Mouse (Mus musculus) hindbrain, embryonic 14.5 days (tissue): ENCODE measurements around the gene Agpat3. TPM values are rescaled to one million over a fixed set of nuclear protein-coding genes. Genes with fewer than 3 reads are reported as not detected.

Experiments
- ATAC-seq: fragments of 200-750 bp; cut with Nextera tagmentation; 2 replicates; pipeline ENCODE4 v1.8.0; 2017; ENCODE audit warnings: moderate number of reproducible peaks, mild to moderate bottlenecking, moderate TSS enrichment, moderate library complexity; ENCODE audit not compliant: low FRiP score
- DNase-seq: peaks from one replicate; pipeline ENCODE4 v3.0.0-alpha.2; 2015; ENCODE audit warnings: low spot score
- H3K27ac ChIP-seq: fragments of 300-500 bp; sonication (generic); 2 replicates; pipeline ENCODE4 v1.5.1; 2014; ENCODE audit warnings: mild to moderate bottlenecking, moderate library complexity
- H3K27me3 ChIP-seq: fragments of 300-500 bp; sonication (generic); 2 replicates; pipeline ENCODE4 v1.6.1; 2014; ENCODE audit warnings: mild to moderate bottlenecking, low read length, mixed read lengths; ENCODE audit not compliant: control insufficient read depth, insufficient read depth
- H3K36me3 ChIP-seq: fragments of 300-500 bp; sonication (generic); replicated peaks from 2 replicates; pipeline ENCODE4 v1.6.1; 2014; ENCODE audit not compliant: control insufficient read depth, insufficient read depth
- H3K4me1 ChIP-seq: fragments of 300-500 bp; sonication (generic); replicated peaks from 2 replicates; pipeline ENCODE4 v1.6.1; 2014; ENCODE audit warnings: antibody characterized with exemption, low read length, mixed read lengths; ENCODE audit not compliant: control insufficient read depth, insufficient read depth
- H3K4me2 ChIP-seq: fragments of 300-500 bp; sonication (generic); replicated peaks from 2 replicates; pipeline ENCODE4 v1.6.1; 2014; ENCODE audit warnings: mild to moderate bottlenecking, moderate library complexity
- H3K4me3 ChIP-seq: fragments of 300-500 bp; sonication (generic); replicated peaks from 2 replicates; pipeline ENCODE4 v1.5.1; 2014; ENCODE audit warnings: mild to moderate bottlenecking, low read length
- H3K9ac ChIP-seq: fragments of 300-500 bp; sonication (generic); 2 replicates; pipeline ENCODE4 v1.6.1; 2014
- H3K9me3 ChIP-seq: fragments of 300-500 bp; sonication (generic); 2 replicates; pipeline ENCODE4 v1.6.1; 2016; ENCODE audit warnings: low read length; ENCODE audit not compliant: control insufficient read depth
- WGBS: fragments of 180-500 bp; shearing (Covaris S2); extraction: QIAGEN DNeasy Blood & Tissue Kit; methylation state at CpG from one replicate; pipeline ENCODE4 v1.1.7; 2014; 5-methylcytosine and 5-hydroxymethylcytosine counted together
- polyA plus RNA-seq: library from polyadenylated mRNA; unstranded; fragments of >200 nt; fragmentation: Nextera tagmentation; extraction: Ambion mirVana; gene quantifications from 2 replicates; pipeline ENCODE4 v1.2.1, GENCODE M21; 2014

Gene Agpat3
- polyA plus RNA-seq, 1 experiment from 2014 or later: 80.3 TPM

- ATAC-seq: no peak
- no peak overlapping the region for H3K27ac ChIP-seq
- no peaks in the 10 kb centered on the region for H3K9me3 ChIP-seq
- no peaks in the 10 kb centered on the region for H3K27me3 ChIP-seq
- DNase-seq: no peak
- H3K4me1 ChIP-seq: no peaks in the 10 kb centered on the region
- no peak overlapping the region for H3K4me2 ChIP-seq
- H3K9ac ChIP-seq: no peak overlapping the region
- no peaks in the 10 kb centered on the region for H3K36me3 ChIP-seq
- 68% methylated on average over 6 of the region's 6 CpGs for WGBS
- no peak overlapping the region for H3K4me3 ChIP-seq
These were observed 17.2 kb downstream of the Agpat3 start for GRCm38 (mm10) chr10:78334923-78335561.

DNA sequence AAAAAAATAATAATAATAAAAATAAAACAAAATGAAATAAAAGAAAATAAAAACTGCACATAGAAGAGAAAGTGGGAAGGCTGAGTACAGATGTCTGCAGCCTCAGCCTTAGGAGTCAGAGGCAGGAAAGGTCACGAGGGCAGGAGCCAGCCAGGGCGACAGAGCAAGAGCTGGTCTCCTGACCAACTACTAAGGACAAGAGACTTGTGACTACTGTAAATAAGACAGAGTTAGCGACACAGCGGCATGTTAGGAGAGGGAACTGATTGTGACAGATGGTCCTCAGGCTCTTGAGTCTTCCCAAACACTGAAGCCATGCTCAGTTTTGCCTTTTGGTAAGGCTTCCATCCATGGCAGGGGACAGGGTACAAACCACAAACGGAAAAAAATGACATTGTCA is 20.7 kb downstream of the Agpat3 start:
- ATAC-seq (no peak), DNase-seq (no peak)
- no peak overlapping the region for H3K4me2 ChIP-seq
- H3K4me3 ChIP-seq: no peak overlapping the region
- WGBS: 90% methylated on average over 5 of the region's 5 CpGs
- peaks cover 14% of the 10 kb centered on the region for H3K36me3 ChIP-seq
- H3K9me3 ChIP-seq: no peaks in the 10 kb centered on the region
- no peaks in the 10 kb centered on the region for H3K4me1 ChIP-seq
- H3K27me3 ChIP-seq: no peaks in the 10 kb centered on the region
- no peak overlapping the region for H3K27ac ChIP-seq
- no peak overlapping the region for H3K9ac ChIP-seq

- 92% methylated on average over 5 of the region's 5 CpGs for WGBS
- no peak for DNase-seq
These were observed 23.0 kb downstream of the Agpat3 start for GRCm38 (mm10) chr10:78329305-78329704.

GRCm38 (mm10) chr10:78328011-78328575 is 24.2 kb downstream of the Agpat3 start:
- H3K27me3 ChIP-seq: no peaks in the 10 kb centered on the region
- WGBS: 95% methylated on average over 2 of the region's 2 CpGs
- H3K27ac ChIP-seq: no peak overlapping the region
- no peak overlapping the region for H3K4me3 ChIP-seq
- ATAC-seq (no peak), DNase-seq (no peak)
- H3K36me3 ChIP-seq: peaks cover 19% of the 10 kb centered on the region
- H3K9ac ChIP-seq: no peak overlapping the region
- H3K4me2 ChIP-seq: no peak overlapping the region
- no peaks in the 10 kb centered on the region for H3K9me3 ChIP-seq
- no peaks in the 10 kb centered on the region for H3K4me1 ChIP-seq

More at GRCm38 (mm10) chr10:78329305-78329704, 23.0 kb downstream of the Agpat3 start:
- ATAC-seq: no peak
- H3K4me1 ChIP-seq: no peaks in the 10 kb centered on the region
- H3K4me2 ChIP-seq: no peak overlapping the region
- H3K27ac ChIP-seq: no peak overlapping the region
- H3K36me3 ChIP-seq: peaks cover 19% of the 10 kb centered on the region
- no peaks in the 10 kb centered on the region for H3K9me3 ChIP-seq
- H3K4me3 ChIP-seq: no peak overlapping the region
- H3K9ac ChIP-seq: no peak overlapping the region
- H3K27me3 ChIP-seq: no peaks in the 10 kb centered on the region

GRCm38 (mm10) chr10:78325916-78326647 is 26.2 kb downstream of the Agpat3 start:
- DNase-seq: no peak
- Histone ChIP-seq H3K27me3 (no peaks in the 10 kb centered on the region), H3K36me3 (peaks cover 19% of the 10 kb centered on the region), H3K4me2 (no peak overlapping the region), H3K4me1 (no peaks in the 10 kb centered on the region), H3K27ac (no peak overlapping the region), H3K9me3 (no peaks in the 10 kb centered on the region), H3K4me3 (no peak overlapping the region), H3K9ac (no peak overlapping the region)
- ATAC-seq: no peak
- WGBS: 79% methylated on average over 8 of the region's 8 CpGs

GRCm38 (mm10) chr10:78324556-78325164 is 27.6 kb downstream of the Agpat3 start:
- H3K4me3 ChIP-seq: no peak overlapping the region
- no peaks in the 10 kb centered on the region for H3K9me3 ChIP-seq
- ATAC-seq (no peak), DNase-seq (no peak)
- no peaks in the 10 kb centered on the region for H3K27me3 ChIP-seq
- no peaks in the 10 kb centered on the region for H3K4me1 ChIP-seq
- peaks cover 19% of the 10 kb centered on the region for H3K36me3 ChIP-seq
- H3K27ac ChIP-seq: no peak overlapping the region
- 0 out of 2 replicates have a peak overlapping the region, but pooled peaks have one; percentile 3 for H3K9ac ChIP-seq
- no peak overlapping the region for H3K4me2 ChIP-seq
- 89% methylated on average over 6 of the region's 6 CpGs for WGBS

DNA sequence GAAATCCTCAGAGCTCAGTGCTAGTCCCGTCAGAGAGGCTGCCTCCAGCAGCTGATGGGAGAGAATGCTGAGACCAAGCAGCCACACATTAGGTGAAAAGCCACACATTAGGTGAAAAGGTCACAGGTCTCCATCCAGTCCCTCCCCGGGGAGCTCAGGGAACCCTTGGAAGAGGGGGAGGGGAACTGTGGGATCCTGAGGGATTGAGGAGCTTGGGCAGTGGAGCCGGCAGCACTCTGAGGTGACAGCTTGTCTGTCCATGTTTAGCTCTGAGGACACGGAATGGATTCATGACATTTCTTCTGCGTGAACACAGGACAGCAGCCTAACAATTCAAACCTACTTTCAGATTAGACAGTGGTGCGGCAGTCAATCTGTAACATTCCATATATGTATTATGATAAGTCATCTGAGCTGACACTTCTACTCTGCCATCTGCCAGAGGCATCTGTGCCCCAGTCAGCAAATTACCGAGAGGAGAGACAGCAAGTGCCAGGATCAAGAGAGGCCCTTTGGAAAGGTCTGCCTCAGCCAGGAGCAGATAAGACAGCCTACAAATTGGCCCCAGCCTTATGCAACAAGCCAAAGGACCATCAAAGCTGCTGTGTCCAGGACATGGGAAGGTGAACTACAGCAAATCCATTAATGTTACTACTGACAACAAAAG is 28.9 kb downstream of the Agpat3 start:
- Histone ChIP-seq H3K4me3 (no peak overlapping the region), H3K27ac (no peak overlapping the region), H3K36me3 (peaks cover 19% of the 10 kb centered on the region), H3K4me2 (no peak overlapping the region), H3K4me1 (no peaks in the 10 kb centered on the region), H3K9ac (no peak overlapping the region), H3K9me3 (no peaks in the 10 kb centered on the region), H3K27me3 (no peaks in the 10 kb centered on the region)
- WGBS: 44% methylated on average over 7 of the region's 7 CpGs
- DNase-seq: peak; percentile 26
- ATAC-seq: no peak

- no peaks in the 10 kb centered on the region for H3K9me3 ChIP-seq
- no peak overlapping the region for H3K27ac ChIP-seq
- no peak overlapping the region for H3K4me2 ChIP-seq
- DNase-seq (no peak), ATAC-seq (no peak)
- H3K9ac ChIP-seq: no peak overlapping the region
- no peaks in the 10 kb centered on the region for H3K4me1 ChIP-seq
- peaks cover 17% of the 10 kb centered on the region for H3K36me3 ChIP-seq
- H3K4me3 ChIP-seq: no peak overlapping the region
- H3K27me3 ChIP-seq: no peaks in the 10 kb centered on the region
- WGBS: no CpG with 5 or more reads among the region's 1 CpGs
These were observed 29.5 kb downstream of the Agpat3 start for GRCm38 (mm10) chr10:78322806-78323205.
